Mouse (Mus musculus): ENCODE measurements around the gene Cdkal1.

GRCm38 (mm10) chr13:29779519-29779918 lies 76.0 kb downstream of the Cdkal1 start:
- TF ChIP-seq ZNF384 (IDR thresholded peaks at IDR 0.05; ENCODE audit: low read depth, low read length) (no peak), EP300 (IDR thresholded peaks at IDR 0.05; ENCODE audit: low read length) (no peak), MAFK (IDR thresholded peaks at IDR 0.05; ENCODE audit: insufficient replicate concordance, low read length) (no peak), USF2 (conservative IDR thresholded peaks at IDR 0.05; ENCODE audit: low read depth, low read length) (no peak), POLR2A (IDR thresholded peaks at IDR 0.05; ENCODE audit: low read depth, low read length) (no peak), JUN (IDR thresholded peaks at IDR 0.05; ENCODE audit: insufficient read depth, low read depth, low read length) (no peak), CTCF (conservative IDR thresholded peaks at IDR 0.05 in 1 of 2, IDR thresholded peaks at IDR 0.05 in 1 of 2; ENCODE audit: low read depth in 2 of 2, low read length in 2 of 2) (no peak), MAZ (IDR thresholded peaks at IDR 0.05; ENCODE audit: low read depth, low read length) (no peak), CHD2 (IDR thresholded peaks at IDR 0.05; ENCODE audit: low read length) (no peak)
